Mouse (Mus musculus): ENCODE results near the gene Ankrd1. TPM values are rescaled to one million over a fixed set of nuclear protein-coding genes. Genes with fewer than 3 reads are reported as not detected.

The Ankrd1 gene
- 0.40 and 0.45 TPM in 2 replicates for polyA plus RNA-seq (2016; fragmentation: Nextera tagmentation; extraction: Ambion mirVana)

DNA sequence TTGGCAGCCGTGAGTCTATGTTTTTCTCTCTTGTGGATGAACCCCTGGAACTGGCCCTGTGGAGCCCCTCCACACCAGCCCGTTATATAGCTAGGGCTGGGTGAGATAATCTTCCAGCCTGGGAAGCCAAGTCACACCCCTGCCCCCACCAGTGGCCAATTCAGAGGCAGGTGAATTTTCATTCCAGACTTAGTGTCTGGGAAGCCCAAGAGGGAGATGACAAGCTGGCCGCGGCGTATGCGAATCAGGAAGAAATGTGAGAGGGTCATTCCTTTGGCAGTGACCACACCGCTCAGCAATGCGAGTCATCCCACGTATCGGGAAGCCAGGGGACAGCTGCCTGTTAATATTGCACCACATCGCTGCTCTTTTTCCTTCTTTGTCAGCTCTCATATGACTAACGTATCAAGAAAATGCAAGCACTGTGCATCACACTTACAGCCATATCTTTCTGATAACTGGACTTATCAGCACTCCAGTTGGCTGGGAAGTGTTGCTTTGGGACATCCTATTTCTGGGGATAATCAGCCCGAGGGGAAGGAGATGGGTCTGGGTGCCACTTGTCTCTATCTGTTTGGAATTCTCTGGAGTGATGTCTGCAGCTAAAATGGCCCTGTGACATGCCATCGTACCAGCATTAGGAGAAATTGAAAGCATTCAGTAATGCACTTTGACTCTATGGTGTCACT, at the start of gene Ankrd1:
Gene Ankrd1 (minus strand): TSS at position 317 of the 689 bp plus-strand sequence.
- Histone ChIP-seq H3K4me3 (no peak within 1 kb of the TSS), H3K4me1 (no peaks in the 10 kb centered on the region; the same call in 1 of the 2 replicates), H3K27me3 (no peaks in the 10 kb centered on the region), H3K9me3 (peaks cover 3% of the 10 kb centered on the region; the same call in 1 of the 2 replicates), H3K36me3 (no peaks in the 10 kb centered on the region), H3K27ac (no peak within 1 kb of the TSS), H3K4me2 (replicated peaks) (no peak within 1 kb of the TSS), H3K9ac (no peak within 1 kb of the TSS)
- 71% methylated on average over 14 of the region's 14 CpGs for WGBS
- no peak for ATAC-seq (ENCODE audit: insufficient number of reproducible peaks, insufficient read depth, low FRiP score, low TSS enrichment)

DNA sequence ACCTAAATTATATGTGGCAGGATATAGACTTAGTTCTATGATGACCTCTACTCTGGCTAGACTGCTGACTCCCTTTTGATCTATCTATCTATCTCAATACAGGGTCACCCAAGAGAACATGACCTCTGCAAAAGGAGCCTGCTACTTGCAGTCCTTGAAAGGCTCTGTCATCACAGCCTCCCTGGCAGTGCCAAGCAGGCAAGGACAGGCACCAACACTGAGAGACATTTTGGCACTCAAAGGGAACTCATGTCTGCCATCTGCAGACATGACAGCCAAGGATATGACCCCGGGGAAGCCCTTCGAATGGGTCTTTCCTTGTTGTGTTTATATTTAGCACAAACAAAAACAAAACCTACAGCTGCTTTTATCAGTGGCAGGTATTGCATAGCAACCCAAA, 49.2 kb upstream of the Ankrd1 start:
- Histone ChIP-seq H3K36me3 (no peaks in the 10 kb centered on the region), H3K27me3 (no peaks in the 10 kb centered on the region), H3K27ac (no peak overlapping the region), H3K9me3 (no peaks in the 10 kb centered on the region), H3K9ac (no peak overlapping the region), H3K4me2 (replicated peaks) (no peak overlapping the region), H3K4me1 (peaks cover 10% of the 10 kb centered on the region), H3K4me3 (no peak overlapping the region)
- WGBS = 85% methylated on average over 2 of the region's 2 CpGs
- no peak for ATAC-seq (ENCODE audit: insufficient number of reproducible peaks, insufficient read depth, low FRiP score, low TSS enrichment)

DNA sequence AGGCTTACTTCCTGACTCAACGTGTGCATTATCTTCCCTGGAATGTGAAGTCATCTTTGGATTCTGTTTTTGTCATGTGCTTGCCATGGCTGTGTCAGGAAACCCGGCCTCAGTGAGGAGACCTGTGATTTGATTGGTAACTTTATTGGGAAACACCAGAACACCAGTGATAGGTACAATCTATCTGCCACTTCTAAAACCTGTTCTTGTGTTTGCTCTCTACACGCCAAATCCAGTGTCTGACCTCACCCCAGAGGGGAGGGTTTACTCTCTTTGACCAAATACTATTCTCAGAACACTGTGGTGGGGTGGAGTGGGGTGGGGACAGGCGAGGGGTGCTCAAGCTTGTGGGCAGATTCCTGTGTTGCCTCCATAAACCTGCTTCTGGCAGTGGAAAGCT, 48.2 kb upstream of the Ankrd1 start:
- Histone ChIP-seq H3K27me3 (no peaks in the 10 kb centered on the region), H3K4me3 (no peak overlapping the region), H3K4me1 (peaks cover 10% of the 10 kb centered on the region), H3K4me2 (replicated peaks) (no peak overlapping the region), H3K27ac (no peak overlapping the region), H3K9me3 (no peaks in the 10 kb centered on the region), H3K36me3 (no peaks in the 10 kb centered on the region), H3K9ac (no peak overlapping the region)
- WGBS = 82% methylated on average over 4 of the region's 4 CpGs
- ATAC-seq (ENCODE audit: insufficient number of reproducible peaks, insufficient read depth, low FRiP score, low TSS enrichment) = no peak

DNA sequence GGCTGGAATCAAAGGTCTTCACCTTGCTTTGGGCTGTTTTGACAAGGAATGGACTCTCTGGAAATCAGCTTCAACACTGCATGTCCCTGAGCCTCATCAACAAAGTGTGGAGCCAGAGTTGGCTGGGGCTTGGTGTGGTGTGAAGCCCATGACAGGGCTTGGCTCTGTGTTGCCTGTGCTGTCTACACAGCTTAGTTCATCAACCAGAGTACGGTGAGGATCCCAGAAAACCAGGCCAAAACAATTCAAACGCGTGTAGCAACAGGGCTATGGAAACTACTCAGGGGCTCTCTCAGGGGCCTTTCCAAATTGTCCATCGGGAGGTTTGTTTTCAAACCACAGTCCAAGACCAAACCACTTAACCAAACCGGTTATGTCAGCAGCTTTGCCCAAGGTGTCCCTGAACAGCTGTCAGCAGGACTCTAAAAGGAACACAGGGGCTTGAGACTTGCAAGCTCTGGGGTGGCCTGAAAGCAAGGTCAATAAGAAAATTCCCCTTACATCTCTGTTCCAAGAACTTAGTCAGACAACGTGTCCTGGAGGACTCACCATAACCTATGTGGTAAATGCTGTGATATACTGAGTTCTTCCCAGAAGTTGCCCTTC, 47.5 kb upstream of the Ankrd1 start:
- Histone ChIP-seq H3K9ac (no peak overlapping the region), H3K4me1 (peaks cover 10% of the 10 kb centered on the region)
- WGBS = 84% methylated on average over 6 of the region's 6 CpGs

DNA sequence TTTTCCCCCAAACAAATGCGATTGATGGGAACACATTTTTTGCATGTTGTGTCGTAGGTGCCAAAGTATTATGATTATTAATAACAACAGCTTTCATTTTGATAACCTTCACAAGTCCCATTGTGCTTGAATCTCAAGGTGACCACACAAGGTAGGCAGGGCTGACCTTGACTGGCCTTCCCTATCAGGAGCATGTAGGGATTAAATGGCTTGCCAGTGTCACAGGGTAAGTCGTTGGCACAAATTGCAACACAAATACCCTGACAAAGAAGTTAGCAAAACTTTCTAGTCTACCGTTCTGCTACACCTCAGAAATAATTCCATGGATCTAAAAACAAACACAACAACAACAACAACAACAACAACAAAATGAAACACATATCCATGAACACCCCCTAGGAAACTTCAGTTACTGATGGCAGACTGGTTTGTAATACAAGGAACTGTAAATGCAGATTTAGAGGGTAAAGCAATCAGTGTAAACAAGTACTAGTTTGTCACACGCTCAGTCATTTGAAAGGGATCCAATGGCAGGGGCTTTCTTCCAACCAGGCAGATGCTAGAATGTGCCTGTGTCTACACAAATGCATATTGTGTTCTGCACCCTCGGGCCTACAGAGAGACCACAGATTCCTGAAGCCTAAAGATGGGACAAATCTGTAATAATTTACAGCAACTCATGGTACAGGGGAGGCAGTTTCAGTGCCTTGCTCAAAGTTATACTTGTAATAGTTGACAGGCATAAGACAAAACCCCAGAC, 46.7 kb upstream of the Ankrd1 start:
- 81% methylated on average over 6 of the region's 6 CpGs for WGBS
- H3K4me1 ChIP-seq = peaks cover 10% of the 10 kb centered on the region
- no peaks in the 10 kb centered on the region for H3K27me3 ChIP-seq
- no peaks in the 10 kb centered on the region for H3K9me3 ChIP-seq
- no peak overlapping the region for H3K27ac ChIP-seq
- H3K4me2 ChIP-seq (replicated peaks) = no peak overlapping the region
- H3K9ac ChIP-seq = no peak overlapping the region
- H3K36me3 ChIP-seq = no peaks in the 10 kb centered on the region
- no peak for ATAC-seq (ENCODE audit: insufficient number of reproducible peaks, insufficient read depth, low FRiP score, low TSS enrichment)
- H3K4me3 ChIP-seq = no peak overlapping the region

More for the DNA sequence above, 47.5 kb upstream of the Ankrd1 start:
- H3K36me3 ChIP-seq = no peaks in the 10 kb centered on the region
- H3K27ac ChIP-seq = no peak overlapping the region
- H3K4me3 ChIP-seq = no peak overlapping the region
- ATAC-seq (ENCODE audit: insufficient number of reproducible peaks, insufficient read depth, low FRiP score, low TSS enrichment) = no peak
- no peaks in the 10 kb centered on the region for H3K9me3 ChIP-seq
- H3K27me3 ChIP-seq = no peaks in the 10 kb centered on the region
- H3K4me2 ChIP-seq (replicated peaks) = no peak overlapping the region

DNA sequence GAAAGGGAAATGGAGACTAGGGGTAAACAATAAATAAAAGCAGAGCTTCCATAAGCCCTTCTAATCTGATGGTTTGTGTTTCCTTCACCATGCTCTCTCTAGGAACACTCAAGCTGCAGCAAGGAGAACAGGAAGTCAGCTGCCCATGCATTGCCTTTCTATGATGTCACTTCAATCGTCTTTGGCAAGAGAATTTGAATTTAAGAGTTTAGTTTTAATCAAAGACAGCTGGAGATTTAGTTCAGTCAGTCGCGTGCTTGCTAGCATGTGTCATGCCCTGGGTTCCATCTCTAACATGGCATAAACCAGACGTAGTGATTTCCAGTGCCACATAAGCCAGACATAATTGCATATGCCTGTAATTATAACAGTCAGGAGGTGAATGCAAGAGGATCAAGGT, 45.5 kb upstream of the Ankrd1 start:
- peaks cover 10% of the 10 kb centered on the region for H3K4me1 ChIP-seq
- no peak for ATAC-seq (ENCODE audit: insufficient number of reproducible peaks, insufficient read depth, low FRiP score, low TSS enrichment)
- H3K4me2 ChIP-seq (replicated peaks) = no peak overlapping the region
- H3K9me3 ChIP-seq = no peaks in the 10 kb centered on the region
- no peak overlapping the region for H3K27ac ChIP-seq
- H3K27me3 ChIP-seq = no peaks in the 10 kb centered on the region
- H3K4me3 ChIP-seq = no peak overlapping the region
- no peaks in the 10 kb centered on the region for H3K36me3 ChIP-seq
- H3K9ac ChIP-seq = no peak overlapping the region
- WGBS = 24% methylated on average over 4 of the region's 4 CpGs

DNA sequence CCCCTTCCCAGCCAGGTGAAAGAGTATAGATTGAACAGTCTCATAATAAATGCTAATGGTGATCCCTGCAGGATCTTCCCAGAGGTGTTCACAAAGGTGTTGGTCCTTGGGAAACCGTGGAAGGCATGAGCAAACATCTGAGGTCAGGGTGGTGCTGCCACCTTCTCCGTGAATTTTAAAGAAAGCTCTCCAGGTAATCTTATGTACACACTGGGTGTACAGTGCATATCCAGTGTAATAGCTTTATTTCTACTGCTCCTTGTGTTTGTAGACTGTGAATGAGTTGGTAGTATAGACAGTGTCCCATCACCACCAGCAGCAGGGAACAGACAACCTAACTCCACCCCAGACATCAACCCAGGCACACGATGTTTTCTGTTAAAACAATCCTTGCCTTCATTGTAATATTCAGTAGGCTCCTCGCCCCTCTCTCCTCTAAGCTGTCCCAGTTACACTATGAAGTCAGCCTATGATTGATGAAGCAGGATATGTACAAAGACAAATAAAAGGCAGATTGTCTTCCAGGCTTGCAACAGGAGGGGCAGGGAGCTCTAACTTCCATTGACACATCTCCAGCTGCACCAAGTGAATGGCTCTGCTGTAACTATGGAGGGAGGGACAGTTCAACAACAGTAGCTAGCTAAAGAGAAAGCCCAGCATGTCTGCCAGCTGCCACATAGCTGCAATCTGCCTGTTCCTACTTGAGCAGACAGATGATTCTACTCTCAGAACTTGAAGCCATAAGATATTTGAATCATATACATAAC, 30.5 kb upstream of the Ankrd1 start:
- Histone ChIP-seq H3K9me3 (no peaks in the 10 kb centered on the region), H3K9ac (no peak overlapping the region), H3K27me3 (no peaks in the 10 kb centered on the region), H3K36me3 (no peaks in the 10 kb centered on the region), H3K4me2 (replicated peaks) (no peak overlapping the region), H3K4me1 (no peaks in the 10 kb centered on the region), H3K27ac (no peak overlapping the region), H3K4me3 (no peak overlapping the region)
- no peak for ATAC-seq (ENCODE audit: insufficient number of reproducible peaks, insufficient read depth, low FRiP score, low TSS enrichment)
- WGBS = 67% methylated on average over 4 of the region's 4 CpGs

DNA sequence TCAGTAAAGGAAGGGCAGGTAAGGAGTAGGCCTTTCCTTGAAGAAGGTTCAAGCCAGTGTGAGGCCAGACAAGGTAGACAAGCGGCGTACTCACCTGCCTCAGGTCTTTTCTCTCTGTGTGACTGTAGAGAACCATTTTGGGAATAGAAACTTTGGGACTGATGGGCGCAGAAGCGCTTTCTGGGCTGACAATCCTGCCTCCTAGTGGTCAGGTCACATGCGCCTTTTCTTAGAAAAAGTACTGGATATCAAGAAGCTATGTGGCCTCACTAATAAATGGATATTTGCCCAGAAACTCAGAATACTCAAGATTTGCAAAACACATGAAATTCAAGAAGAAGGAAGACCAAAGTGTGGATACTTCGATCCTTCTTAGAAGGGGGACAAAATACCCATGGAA, 28.7 kb upstream of the Ankrd1 start:
- H3K36me3 ChIP-seq = no peaks in the 10 kb centered on the region
- WGBS = 84% methylated on average over 6 of the region's 6 CpGs

DNA sequence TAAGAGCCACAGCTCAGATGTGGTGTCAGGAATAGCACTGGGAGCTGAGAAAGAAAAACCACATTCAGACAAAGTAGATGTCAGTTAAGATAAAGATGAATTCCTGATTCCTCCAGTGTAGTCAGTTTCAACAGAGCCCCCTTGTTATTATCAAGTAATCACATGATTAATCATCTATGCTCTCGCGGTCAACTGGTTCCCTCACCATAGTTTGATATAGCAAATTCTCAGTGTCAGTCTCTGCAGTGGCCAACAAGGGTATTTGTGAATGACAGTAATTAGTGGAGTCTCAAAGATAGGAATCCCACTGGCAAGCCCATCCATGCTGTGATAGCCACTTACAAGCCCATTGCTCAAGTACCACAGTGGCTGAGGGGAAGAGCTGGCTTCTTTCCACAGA, 23.7 kb upstream of the Ankrd1 start:
- no peaks in the 10 kb centered on the region for H3K4me1 ChIP-seq
- H3K4me3 ChIP-seq = no peak overlapping the region
- 0 out of 2 replicates have a peak, but pooled peaks cover 8% of the 10 kb centered on the region for H3K9me3 ChIP-seq
- no peak overlapping the region for H3K27ac ChIP-seq
- ATAC-seq (ENCODE audit: insufficient number of reproducible peaks, insufficient read depth, low FRiP score, low TSS enrichment) = no peak
- H3K9ac ChIP-seq = no peak overlapping the region
- 93% methylated on average over 2 of the region's 2 CpGs for whole genome bisulfite sequencing
- no peaks in the 10 kb centered on the region for H3K36me3 ChIP-seq
- H3K27me3 ChIP-seq = no peaks in the 10 kb centered on the region
- H3K4me2 ChIP-seq (replicated peaks) = no peak overlapping the region

More for the DNA sequence above, 28.7 kb upstream of the Ankrd1 start:
- H3K9me3 ChIP-seq = 0 out of 2 replicates have a peak, but pooled peaks cover 8% of the 10 kb centered on the region
- no peak overlapping the region for H3K27ac ChIP-seq
- H3K4me3 ChIP-seq = no peak overlapping the region
- no peak overlapping the region for H3K9ac ChIP-seq
- no peaks in the 10 kb centered on the region for H3K4me1 ChIP-seq
- H3K4me2 ChIP-seq (replicated peaks) = no peak overlapping the region
- no peaks in the 10 kb centered on the region for H3K27me3 ChIP-seq
- no peak for ATAC-seq (ENCODE audit: insufficient number of reproducible peaks, insufficient read depth, low FRiP score, low TSS enrichment)

DNA sequence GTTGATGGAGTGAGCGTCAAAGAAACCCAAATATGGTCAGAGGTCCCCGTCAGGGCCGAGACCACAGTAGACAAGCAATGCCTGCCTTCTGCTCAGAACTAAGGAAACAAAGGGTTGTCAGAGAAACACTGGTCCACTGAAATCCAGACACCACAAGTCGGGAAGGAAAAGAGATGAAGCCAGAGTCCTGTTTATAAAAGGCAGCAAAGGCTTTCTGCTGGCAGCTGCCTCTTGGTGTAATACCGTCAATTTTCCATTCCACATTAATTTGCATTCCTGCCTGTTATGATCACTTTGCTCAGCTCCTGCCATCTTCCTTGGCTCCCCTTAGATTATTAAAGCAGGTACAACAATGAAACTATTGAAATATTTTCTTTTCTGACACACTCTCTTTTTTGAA, 13.8 kb upstream of the Ankrd1 start:
- H3K27ac ChIP-seq = no peak overlapping the region
- H3K4me3 ChIP-seq = no peak overlapping the region
- no peak for ATAC-seq (ENCODE audit: insufficient number of reproducible peaks, insufficient read depth, low FRiP score, low TSS enrichment)
- no peaks in the 10 kb centered on the region for H3K27me3 ChIP-seq
- no peak overlapping the region for H3K4me2 ChIP-seq (replicated peaks)
- 55% methylated on average over 5 of the region's 5 CpGs for WGBS
- H3K9ac ChIP-seq = no peak overlapping the region
- H3K36me3 ChIP-seq = no peaks in the 10 kb centered on the region
- H3K9me3 ChIP-seq = no peaks in the 10 kb centered on the region
- H3K4me1 ChIP-seq = 0 out of 2 replicates have a peak, but pooled peaks cover 7% of the 10 kb centered on the region

DNA sequence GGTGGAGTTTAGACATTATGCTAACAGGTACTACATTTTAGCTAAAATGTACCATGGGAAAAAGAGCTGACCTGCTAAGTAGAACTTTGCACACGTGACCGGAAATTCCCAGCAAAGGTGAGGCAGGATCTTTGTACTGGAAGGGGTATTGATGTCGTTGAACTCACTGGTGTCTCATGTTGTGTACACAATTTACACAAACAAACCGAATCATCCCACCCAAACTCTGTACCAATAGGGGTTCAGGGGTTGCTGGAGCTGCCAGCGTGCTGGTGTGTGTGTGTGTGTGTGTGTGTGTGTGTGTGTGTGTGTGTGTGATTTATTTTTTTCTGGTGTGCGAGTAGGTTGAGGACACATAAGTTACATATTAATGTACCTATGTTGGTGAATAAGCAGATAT, 13.2 kb upstream of the Ankrd1 start:
- 83% methylated on average over 6 of the region's 6 CpGs for WGBS
- no peak overlapping the region for H3K4me3 ChIP-seq
- H3K27ac ChIP-seq = no peak overlapping the region
- no peaks in the 10 kb centered on the region for H3K36me3 ChIP-seq
- H3K4me1 ChIP-seq = 0 out of 2 replicates have a peak, but pooled peaks cover 7% of the 10 kb centered on the region
- ATAC-seq (ENCODE audit: insufficient number of reproducible peaks, insufficient read depth, low FRiP score, low TSS enrichment) = no peak
- H3K9me3 ChIP-seq = no peaks in the 10 kb centered on the region
- no peaks in the 10 kb centered on the region for H3K27me3 ChIP-seq
- no peak overlapping the region for H3K4me2 ChIP-seq (replicated peaks)
- no peak overlapping the region for H3K9ac ChIP-seq

Measured in embryonic facial prominence, embryonic 12.5 days (tissue).